In the genomic region with DNA sequence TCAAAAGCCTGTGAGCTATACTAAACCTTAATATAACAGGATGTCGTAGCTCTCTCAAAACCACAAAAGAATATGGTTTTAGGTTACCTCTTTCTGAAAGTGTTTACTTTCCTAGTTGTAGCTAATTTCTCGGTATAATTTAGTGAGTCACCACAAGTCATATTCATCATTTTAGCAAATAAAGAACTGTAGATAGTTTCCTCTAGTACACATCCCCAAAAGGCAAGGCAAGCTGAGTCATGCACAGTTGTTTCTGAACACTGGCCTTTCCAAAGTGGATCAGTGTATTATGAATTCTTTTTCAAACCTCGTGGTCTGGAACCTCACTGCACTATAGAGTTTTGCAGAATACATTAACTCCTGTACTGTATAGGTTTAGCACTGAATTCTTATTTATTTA, we compare ENCODE assay signal across 22 mouse cellular contexts.
A peak's percentile ranks its signal among the peaks of the same experiment; 100 is the strongest.
DNase-seq lines count a peak whose midpoint lies in the region; ATAC-seq lines count a peak whose summit lies in the region.
"Had no signal": no experiment of that assay in that cellular context is flagged by ENCODE, and none has a peak within 500 bp of the region (broad histone marks: within the 10 kb centered on the region; RNA-seq: fewer than 3 reads in every experiment).

No protein-coding gene starts in this region.

- no peak for ATAC-seq in inflammation-experienced regulatory T-cells, adult 6 months
- no peak for ATAC-seq in midbrain, embryonic 15.5 days (replicated peaks)
- ATAC-seq: CD4-positive, CD25-positive, alpha-beta regulatory T cell, adult 4 months; forebrain, embryonic 13.5 days; forebrain, embryonic 15.5 days; forebrain, postnatal 0 days had no signal

- no peaks in the 10 kb centered on the region for H3K9me3 ChIP-seq in midbrain, embryonic 15.5 days
- H3K9me3 ChIP-seq: embryonic facial prominence, embryonic 13.5 days; forebrain, embryonic 13.5 days; forebrain, embryonic 15.5 days; G1E had no signal

- 72% methylated on average over 3 of the region's 3 CpGs for WGBS in midbrain, embryonic 15.5 days

- H3K27me3 ChIP-seq in midbrain, embryonic 15.5 days (replicated peaks), result no peaks in the 10 kb centered on the region
- H3K27me3 ChIP-seq: CH12.LX; forebrain, embryonic 13.5 days; forebrain, embryonic 15.5 days had no signal

- DNase-seq in urinary bladder, postnatal 14 days (ENCODE audit: low spot score), result peak; percentile 2
- no peak for DNase-seq in urinary bladder, postnatal 25 days (ENCODE audit: low spot score)
- DNase-seq in 416B (ENCODE audit: low read depth) (peak; percentile 0), NIH3T3 (ENCODE audit: low read depth) (peak; percentile 66)
- DNase-seq in frontal cortex, postnatal 25 days (ENCODE audit: low spot score in 2 of 2), result no peak
- DNase-seq: adrenal gland, adult 2 months; adrenal gland, postnatal 10 days; adrenal gland, postnatal 25 days; cerebellum, adult 11-12 months; cerebellum, adult 2 months; cerebellum, adult 9-10 months; cerebellum, postnatal 10 days; cerebellum, postnatal 25 days; forebrain, postnatal 0 days had no signal

- H3K36me3 ChIP-seq in midbrain, embryonic 15.5 days (replicated peaks), result no peaks in the 10 kb centered on the region
- H3K36me3 ChIP-seq: embryonic facial prominence, embryonic 13.5 days; forebrain, embryonic 15.5 days; G1E had no signal

- H3K9ac ChIP-seq in midbrain, embryonic 15.5 days, result no peak overlapping the region
- H3K9ac ChIP-seq: embryonic facial prominence, embryonic 13.5 days; forebrain, embryonic 13.5 days; forebrain, embryonic 15.5 days; forebrain, postnatal 0 days had no signal

- H3K4me1 ChIP-seq in midbrain, embryonic 15.5 days, result no peaks in the 10 kb centered on the region
- H3K4me1 ChIP-seq: embryonic facial prominence, embryonic 13.5 days; forebrain, embryonic 13.5 days; forebrain, embryonic 15.5 days had no signal

- H3K4me2 ChIP-seq in midbrain, embryonic 15.5 days, result no peak overlapping the region
- H3K4me2 ChIP-seq: embryonic facial prominence, embryonic 13.5 days; forebrain, embryonic 13.5 days; forebrain, embryonic 15.5 days had no signal

- H3K27ac ChIP-seq in midbrain, embryonic 15.5 days, result no peak overlapping the region
- H3K27ac ChIP-seq: embryonic facial prominence, embryonic 13.5 days; forebrain, embryonic 13.5 days; forebrain, embryonic 15.5 days had no signal

- no peak overlapping the region for H3K4me3 ChIP-seq in midbrain, embryonic 15.5 days
- H3K4me3 ChIP-seq: embryonic facial prominence, embryonic 13.5 days; forebrain, embryonic 13.5 days; forebrain, embryonic 15.5 days had no signal

Comparison
In these comparisons a context has a peak if more than half of its experiments do, and no peak if none do; other contexts are left out.
1. DNase-seq: peak in urinary bladder, postnatal 14 days (single experiment), 416B (single experiment) and NIH3T3 (single experiment); none in urinary bladder, postnatal 25 days (single experiment) and frontal cortex, postnatal 25 days (0 of 2).